Mouse (Mus musculus) megakaryocyte, embryonic 14.5 days (primary cell): ENCODE measurements around the gene Clec16a.

Experiments
- FLI1 ChIP-seq: IDR thresholded peaks from 2 replicates; pipeline ENCODE4 v1.6.1; 2012; ENCODE audit warnings: low read length, inconsistent platforms, mixed read lengths
- GATA1 ChIP-seq: IDR thresholded peaks from 3 replicates; pipeline ENCODE4 v1.6.1; 2012; ENCODE audit warnings: mixed read lengths, low read length, inconsistent platforms, borderline replicate concordance

DNA sequence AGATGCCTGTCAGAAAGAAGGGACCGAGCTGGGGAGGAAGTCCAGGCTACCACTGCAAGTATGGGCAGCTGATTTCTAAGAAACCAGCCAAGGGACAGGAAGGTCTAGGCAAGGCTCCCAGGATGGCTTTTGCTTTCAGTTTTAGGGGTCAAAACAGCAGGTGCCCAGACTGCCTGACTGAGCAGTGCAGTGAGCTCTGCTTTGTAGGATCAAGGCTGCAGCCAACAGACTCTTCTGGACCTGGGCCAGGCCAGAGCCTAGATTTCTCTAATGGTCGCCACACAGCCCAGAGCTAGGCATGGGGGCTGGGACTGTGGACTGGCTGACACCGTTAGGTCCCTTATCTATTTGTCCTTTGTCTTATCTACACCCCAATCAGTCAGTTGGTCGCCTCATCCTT, 229.6 kb downstream of the Clec16a start:
- no peak for TF ChIP-seq FLI1
- TF ChIP-seq GATA1: no peak
